Mouse (Mus musculus) kidney, postnatal 14 days (tissue): ENCODE results near the gene Arv1.
A peak's percentile ranks its signal among the peaks of the same experiment; 100 is the strongest.

Experiments
- DNase-seq: peaks from one replicate; pipeline ENCODE4 v3.0.0; 2022; ENCODE audit warnings: mixed read lengths

Gene Arv1

GRCm38 (mm10) chr8:124732828-124733227 lies 10.9 kb downstream of the Arv1 start:
- no peak for DNase-seq

- DNase-seq: no peak
These were observed 13.5 kb downstream of the Arv1 start for GRCm38 (mm10) chr8:124735371-124735911.

DNA sequence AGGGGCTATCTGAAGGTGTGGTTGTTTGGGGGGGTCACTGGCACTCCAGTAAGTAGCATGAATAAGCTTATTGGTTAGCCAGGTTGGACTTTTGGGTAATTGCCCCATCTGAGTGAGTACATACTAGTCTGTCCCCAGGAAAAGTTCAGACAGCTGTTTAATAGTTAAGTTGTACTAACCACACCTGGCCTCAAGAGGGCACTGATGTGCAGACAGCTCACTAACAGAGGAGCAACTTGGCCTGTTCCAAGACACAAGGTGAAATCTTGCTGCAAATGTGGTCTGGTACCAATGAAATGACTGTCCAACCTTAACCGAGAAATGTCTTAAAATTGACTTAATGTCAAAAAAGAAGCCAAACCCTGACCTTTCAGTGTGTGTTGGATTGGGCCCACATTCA lies 17.3 kb downstream of the Arv1 start:
- DNase-seq: peak; percentile 43

DNA sequence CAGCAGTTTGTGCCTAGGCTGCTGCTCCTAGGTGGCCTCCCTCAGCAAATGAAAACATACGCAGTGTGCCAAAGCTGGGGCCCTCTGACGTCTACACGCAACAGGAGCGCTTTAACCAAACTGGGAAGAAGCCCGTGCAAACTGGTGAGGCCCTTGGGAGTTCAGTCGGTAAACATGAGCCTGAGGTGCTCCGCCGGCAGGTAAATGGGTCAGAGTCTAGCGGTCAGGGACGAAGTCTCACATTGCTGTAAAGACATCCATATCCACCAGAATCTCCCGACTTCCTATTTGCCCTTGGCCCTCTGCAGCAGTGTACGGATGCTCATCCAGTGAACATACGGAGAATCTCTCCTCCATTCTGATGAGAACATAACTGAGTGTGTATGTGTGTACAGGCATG lies 24.7 kb downstream of the Arv1 start:
- DNase-seq: no peak

DNA sequence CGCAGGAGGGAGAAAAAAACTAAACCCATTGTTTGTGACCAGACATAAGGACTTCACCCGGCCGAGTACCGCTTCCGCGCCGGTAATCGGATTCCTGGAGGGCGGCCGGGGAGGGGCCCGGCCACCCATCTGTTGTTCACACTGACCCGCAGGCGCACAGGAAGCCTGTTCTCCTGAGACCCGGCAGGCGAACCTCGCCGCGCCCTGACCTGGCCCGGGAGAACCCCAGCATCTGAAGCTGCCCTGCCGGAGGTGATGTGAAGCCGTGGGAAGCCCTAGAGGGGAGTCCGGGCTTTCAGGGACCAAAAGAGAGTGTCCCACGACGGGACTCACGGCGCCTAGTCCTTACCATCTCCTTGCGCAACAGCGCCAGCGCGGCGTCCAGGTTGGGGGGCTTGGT lies 29.3 kb downstream of the Arv1 start:
- peak; percentile 27 for DNase-seq

DNA sequence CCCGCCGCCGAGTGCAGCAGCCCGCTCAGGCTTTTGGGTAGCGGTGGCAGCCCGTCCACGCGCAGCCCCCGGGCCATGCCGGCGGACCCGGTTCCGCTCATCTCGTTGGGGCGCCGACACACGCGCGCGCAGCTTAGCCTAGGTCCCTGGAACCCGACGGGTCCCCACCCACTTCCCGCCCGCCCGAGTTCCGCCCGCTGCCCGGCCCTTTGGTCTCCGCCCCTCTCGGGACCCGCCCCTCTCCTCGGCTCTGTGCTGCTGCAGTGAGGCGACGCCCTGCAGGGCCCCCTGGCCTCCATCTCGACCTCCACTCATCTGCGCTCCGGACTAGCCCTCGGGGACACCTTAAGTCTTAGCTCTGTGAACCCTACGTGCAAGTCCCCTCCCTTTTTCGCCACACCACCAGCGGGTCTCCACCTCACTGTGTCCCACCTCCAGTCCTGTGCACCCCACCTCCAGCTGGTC lies 29.8 kb downstream of the Arv1 start, which contains the start of gene Fam89a:
Gene Fam89a, minus strand, starts transcription at position 124 of the 465 bp plus-strand sequence.
- peak; percentile 67 for DNase-seq

- no peak for DNase-seq
These were observed 30.5 kb downstream of the Arv1 start for GRCm38 (mm10) chr8:124752325-124752862.

- DNase-seq: peak; percentile 20
These were observed 32.3 kb downstream of the Arv1 start for GRCm38 (mm10) chr8:124754101-124754791.

DNA sequence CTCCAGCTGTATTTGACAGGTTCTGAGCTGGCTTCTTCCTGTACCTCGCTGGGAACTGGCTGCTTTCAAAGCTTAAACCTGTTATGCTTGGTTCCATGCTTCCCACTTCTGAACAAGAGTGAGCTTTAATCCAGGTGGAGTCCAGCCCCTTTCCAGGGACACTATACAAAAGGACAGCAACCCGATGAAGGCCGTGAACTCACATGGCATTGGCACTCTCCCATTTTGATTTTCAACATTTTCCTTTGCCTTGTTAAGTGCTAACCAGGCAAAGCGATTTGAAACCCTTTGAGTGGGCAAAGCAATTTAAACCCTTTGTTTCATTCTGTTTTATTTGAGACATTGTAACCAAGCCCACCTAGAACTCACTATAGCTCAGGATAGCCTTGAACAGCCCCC lies 32.9 kb downstream of the Arv1 start:
- DNase-seq: no peak

GRCm38 (mm10) chr8:124755481-124755880 lies 33.5 kb downstream of the Arv1 start:
- no peak for DNase-seq

DNA sequence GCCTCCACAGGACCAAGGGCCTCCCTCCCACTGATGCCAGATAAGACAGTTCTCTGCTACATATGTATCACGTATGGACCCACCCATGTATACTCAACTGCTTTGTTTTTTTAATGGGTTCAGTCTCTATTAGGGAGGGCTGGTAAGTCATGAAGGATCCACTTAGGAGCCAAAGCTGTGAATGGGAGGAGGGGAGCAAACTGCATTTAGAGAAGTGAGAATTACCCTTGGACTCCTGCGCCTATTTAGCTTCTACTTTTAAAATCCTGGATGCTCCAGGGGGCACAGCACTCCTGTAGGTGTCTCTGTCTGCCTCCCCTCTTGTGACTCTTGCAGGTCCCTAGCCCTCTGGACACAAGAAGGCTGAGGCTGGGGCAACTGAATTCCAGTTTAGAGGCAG lies 34.2 kb downstream of the Arv1 start:
- no peak for DNase-seq

- no peak for DNase-seq
These were observed 34.7 kb downstream of the Arv1 start for GRCm38 (mm10) chr8:124756601-124757000.

GRCm38 (mm10) chr8:124758544-124758943 lies 36.6 kb downstream of the Arv1 start:
- peak; percentile 38 for DNase-seq

GRCm38 (mm10) chr8:124763061-124763460 lies 41.1 kb downstream of the Arv1 start:
- DNase-seq: no peak

GRCm38 (mm10) chr8:124772389-124772788 lies 50.5 kb downstream of the Arv1 start:
- DNase-seq: no peak

DNA sequence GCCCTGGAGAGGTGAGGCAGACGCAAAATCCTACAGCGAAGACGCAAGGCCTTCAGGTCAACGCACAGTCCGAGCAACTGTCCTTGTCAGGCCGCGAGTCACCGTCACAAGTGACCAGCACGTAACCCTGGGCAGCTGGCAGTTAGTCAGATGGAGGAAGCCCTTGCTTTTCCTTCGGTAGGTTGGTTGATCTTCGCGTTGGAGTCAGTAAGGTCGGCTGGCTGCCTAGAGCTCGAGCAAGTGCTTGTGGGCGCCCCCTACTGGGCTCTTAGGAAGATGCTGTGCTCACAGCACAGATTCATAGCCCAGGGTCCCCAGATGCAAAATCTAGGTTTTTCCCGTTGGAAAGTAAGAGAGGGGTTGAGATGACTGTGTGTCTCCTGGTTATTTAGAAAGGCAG lies 53.8 kb downstream of the Arv1 start:
- DNase-seq: peak; percentile 77

- DNase-seq: peak; percentile 25
These were observed 58.3 kb downstream of the Arv1 start for GRCm38 (mm10) chr8:124780236-124780635.

GRCm38 (mm10) chr8:124782431-124782830 lies 60.5 kb downstream of the Arv1 start:
- no peak for DNase-seq

GRCm38 (mm10) chr8:124783228-124783627 lies 61.3 kb downstream of the Arv1 start:
- DNase-seq: peak; percentile 12
